Mouse (Mus musculus): ENCODE measurements around the gene Sqstm1. TPM values are rescaled to one million over a fixed set of nuclear protein-coding genes. Genes with fewer than 3 reads are reported as not detected.
A peak's percentile ranks its signal among the peaks of the same experiment; 100 is the strongest.

Gene Sqstm1
- polyA plus RNA-seq, 1 experiment from 2014 or later: 165 TPM

DNA sequence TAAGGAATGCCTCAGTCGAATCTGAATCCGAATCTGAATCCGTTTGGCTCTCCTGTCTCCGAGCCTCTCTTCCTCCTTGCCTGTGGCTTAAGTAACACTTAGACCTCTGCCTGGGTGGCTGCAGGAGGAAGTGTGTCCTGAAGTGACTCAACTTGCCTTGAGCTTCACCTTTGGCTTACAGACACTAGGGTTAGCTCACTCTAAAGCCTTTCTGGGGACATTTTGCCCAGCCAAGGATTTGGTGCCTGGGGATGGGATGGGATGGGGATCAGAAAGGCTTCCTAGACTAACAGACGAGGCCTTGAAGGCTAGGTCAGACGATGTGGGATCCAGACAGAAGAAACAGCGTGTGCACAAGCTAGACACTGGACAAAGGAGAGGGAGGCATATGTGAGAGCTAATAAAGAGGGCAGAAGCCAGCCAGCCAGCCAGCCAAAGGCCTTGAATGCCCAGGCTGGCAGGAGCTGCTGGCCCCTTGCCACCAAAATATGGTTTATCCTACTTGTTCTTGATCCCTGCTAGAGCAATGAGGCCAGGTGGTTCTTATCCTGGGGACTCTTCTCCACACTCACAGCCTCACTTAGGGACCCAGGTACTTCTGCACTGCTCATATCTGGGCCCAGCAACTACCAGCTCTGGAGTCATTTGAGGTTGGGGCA lies 18.8 kb upstream of the Sqstm1 start:
- ATAC-seq (ENCODE audit: insufficient number of reproducible peaks, insufficient read depth, low FRiP score, low TSS enrichment, low read depth): no peak
- 38% methylated on average over 7 of the region's 7 CpGs for WGBS
- H3K36me3 ChIP-seq: peaks cover 41% of the 10 kb centered on the region
- peaks cover 51% of the 10 kb centered on the region for H3K4me1 ChIP-seq (replicated peaks)
- H3K27ac ChIP-seq: peak overlapping the region; percentile 29; the same call in 1 of the 2 replicates
- H3K9ac ChIP-seq (replicated peaks): no peak overlapping the region; the same call in 1 of the 2 replicates
- no peak overlapping the region for H3K4me3 ChIP-seq (replicated peaks)
- H3K9me3 ChIP-seq: no peaks in the 10 kb centered on the region
- peak overlapping the region; percentile 22 for H3K4me2 ChIP-seq
- H3K27me3 ChIP-seq: no peaks in the 10 kb centered on the region

DNA sequence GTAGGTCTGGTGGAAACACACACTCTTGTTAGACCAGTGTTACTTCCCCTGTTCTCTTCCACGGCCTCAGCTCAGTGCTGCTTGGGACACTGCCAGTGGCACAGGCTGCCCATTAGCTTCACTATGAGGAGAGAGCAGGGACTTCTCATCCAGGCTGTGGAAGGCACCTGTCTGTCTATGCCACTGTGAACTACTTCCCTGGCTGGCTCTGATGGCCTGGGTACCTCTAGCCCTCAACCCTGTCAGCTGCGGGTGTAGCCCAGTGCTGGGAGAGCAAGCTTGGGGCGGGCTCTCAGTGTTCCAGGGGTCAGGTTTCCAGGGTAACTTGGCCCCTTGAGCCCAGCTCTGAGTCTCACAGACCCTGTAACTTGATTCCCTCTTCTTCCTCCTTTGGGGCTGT lies 18.1 kb upstream of the Sqstm1 start:
- no peak for ATAC-seq (ENCODE audit: insufficient number of reproducible peaks, insufficient read depth, low FRiP score, low TSS enrichment, low read depth)
- Histone ChIP-seq H3K9ac (replicated peaks) (peak overlapping the region; percentile 4; the same call in 1 of the 2 replicates), H3K27ac (peak overlapping the region; percentile 50), H3K36me3 (peaks cover 35% of the 10 kb centered on the region), H3K4me1 (replicated peaks) (peaks cover 56% of the 10 kb centered on the region), H3K4me2 (peak overlapping the region; percentile 22), H3K4me3 (replicated peaks) (no peak overlapping the region), H3K27me3 (no peaks in the 10 kb centered on the region), H3K9me3 (no peaks in the 10 kb centered on the region)
- WGBS: 12% methylated on average over 3 of the region's 3 CpGs

GRCm38 (mm10) chr11:50227736-50228135 lies 17.1 kb upstream of the Sqstm1 start:
- H3K4me1 ChIP-seq (replicated peaks): peaks cover 56% of the 10 kb centered on the region
- no peak for ATAC-seq (ENCODE audit: insufficient number of reproducible peaks, insufficient read depth, low FRiP score, low TSS enrichment, low read depth)
- H3K4me2 ChIP-seq: no peak overlapping the region
- 92% methylated on average over 4 of the region's 4 CpGs for WGBS
- H3K36me3 ChIP-seq: peaks cover 25% of the 10 kb centered on the region
- H3K27me3 ChIP-seq: no peaks in the 10 kb centered on the region
- no peak overlapping the region for H3K9ac ChIP-seq (replicated peaks)
- H3K9me3 ChIP-seq: no peaks in the 10 kb centered on the region
- H3K4me3 ChIP-seq (replicated peaks): no peak overlapping the region
- no peak overlapping the region for H3K27ac ChIP-seq

DNA sequence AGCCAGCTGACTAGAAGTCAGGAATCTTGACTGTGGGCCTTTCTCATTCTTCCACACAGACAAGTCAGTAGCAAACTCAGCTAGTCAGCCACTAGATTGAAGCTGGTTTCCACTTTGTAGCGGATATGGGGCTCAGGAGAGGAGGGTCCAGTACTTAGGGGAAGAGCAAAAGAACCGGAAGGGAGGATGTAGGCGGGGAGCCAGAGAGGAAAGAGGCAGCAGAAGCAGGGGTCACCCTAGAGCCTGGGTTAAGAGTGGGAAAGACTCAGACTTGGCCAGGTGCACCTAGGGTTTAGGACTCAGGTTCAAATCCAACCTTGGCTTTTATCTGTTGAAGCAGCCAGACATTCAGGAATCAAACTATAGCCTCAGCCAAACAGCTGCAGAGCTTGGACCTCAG lies 16.6 kb upstream of the Sqstm1 start:
- no peak for ATAC-seq (ENCODE audit: insufficient number of reproducible peaks, insufficient read depth, low FRiP score, low TSS enrichment, low read depth)
- H3K4me3 ChIP-seq (replicated peaks): no peak overlapping the region
- no peak overlapping the region for H3K27ac ChIP-seq
- H3K4me1 ChIP-seq (replicated peaks): peaks cover 56% of the 10 kb centered on the region
- H3K4me2 ChIP-seq: peak overlapping the region; percentile 92; the same call in 1 of the 2 replicates
- H3K36me3 ChIP-seq: peaks cover 20% of the 10 kb centered on the region
- H3K27me3 ChIP-seq: no peaks in the 10 kb centered on the region
- WGBS: 86% methylated on average over 3 of the region's 3 CpGs
- H3K9ac ChIP-seq (replicated peaks): no peak overlapping the region
- H3K9me3 ChIP-seq: no peaks in the 10 kb centered on the region

DNA sequence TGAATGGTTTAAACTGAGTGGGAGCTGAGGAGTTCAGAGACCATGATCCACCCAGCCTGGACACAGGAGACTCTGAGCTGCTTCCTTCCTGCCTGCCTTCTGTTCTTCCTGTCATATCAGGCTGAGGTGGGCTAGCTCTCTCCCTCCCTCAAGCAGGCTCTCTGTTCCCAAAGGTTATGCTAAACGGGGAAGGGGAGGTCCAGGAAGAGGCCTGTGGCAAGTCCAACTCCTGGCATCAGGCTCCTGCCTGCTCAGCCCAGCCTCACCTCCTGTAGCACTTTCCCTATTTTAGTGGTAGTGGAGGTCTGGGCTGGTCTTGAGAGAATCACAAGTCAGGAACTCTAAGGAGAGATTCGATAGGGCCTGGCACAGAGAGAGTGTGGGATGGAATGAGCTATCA lies 15.8 kb upstream of the Sqstm1 start:
- no peak for ATAC-seq (ENCODE audit: insufficient number of reproducible peaks, insufficient read depth, low FRiP score, low TSS enrichment, low read depth)
- Histone ChIP-seq H3K9me3 (no peaks in the 10 kb centered on the region), H3K4me2 (peak overlapping the region; percentile 92), H3K36me3 (peaks cover 12% of the 10 kb centered on the region), H3K9ac (replicated peaks) (peak overlapping the region; percentile 97), H3K4me1 (replicated peaks) (peaks cover 56% of the 10 kb centered on the region), H3K4me3 (replicated peaks) (peak overlapping the region; percentile 97), H3K27ac (no peak overlapping the region), H3K27me3 (no peaks in the 10 kb centered on the region)
- 42% methylated on average over 2 of the region's 2 CpGs for WGBS

GRCm38 (mm10) chr11:50225611-50226378 lies 15.2 kb upstream of the Sqstm1 start:
- H3K4me3 ChIP-seq (replicated peaks): peak overlapping the region; percentile 97
- no peaks in the 10 kb centered on the region for H3K27me3 ChIP-seq
- no peaks in the 10 kb centered on the region for H3K9me3 ChIP-seq
- ATAC-seq (ENCODE audit: insufficient number of reproducible peaks, insufficient read depth, low FRiP score, low TSS enrichment, low read depth): no peak
- peak overlapping the region; percentile 97 for H3K9ac ChIP-seq (replicated peaks)
- WGBS: 4% methylated on average over 34 of the region's 34 CpGs
- peaks cover 53% of the 10 kb centered on the region for H3K4me1 ChIP-seq (replicated peaks)
- peak overlapping the region; percentile 73 for H3K27ac ChIP-seq
- peak overlapping the region; percentile 92 for H3K4me2 ChIP-seq
- H3K36me3 ChIP-seq: peaks cover 9% of the 10 kb centered on the region

DNA sequence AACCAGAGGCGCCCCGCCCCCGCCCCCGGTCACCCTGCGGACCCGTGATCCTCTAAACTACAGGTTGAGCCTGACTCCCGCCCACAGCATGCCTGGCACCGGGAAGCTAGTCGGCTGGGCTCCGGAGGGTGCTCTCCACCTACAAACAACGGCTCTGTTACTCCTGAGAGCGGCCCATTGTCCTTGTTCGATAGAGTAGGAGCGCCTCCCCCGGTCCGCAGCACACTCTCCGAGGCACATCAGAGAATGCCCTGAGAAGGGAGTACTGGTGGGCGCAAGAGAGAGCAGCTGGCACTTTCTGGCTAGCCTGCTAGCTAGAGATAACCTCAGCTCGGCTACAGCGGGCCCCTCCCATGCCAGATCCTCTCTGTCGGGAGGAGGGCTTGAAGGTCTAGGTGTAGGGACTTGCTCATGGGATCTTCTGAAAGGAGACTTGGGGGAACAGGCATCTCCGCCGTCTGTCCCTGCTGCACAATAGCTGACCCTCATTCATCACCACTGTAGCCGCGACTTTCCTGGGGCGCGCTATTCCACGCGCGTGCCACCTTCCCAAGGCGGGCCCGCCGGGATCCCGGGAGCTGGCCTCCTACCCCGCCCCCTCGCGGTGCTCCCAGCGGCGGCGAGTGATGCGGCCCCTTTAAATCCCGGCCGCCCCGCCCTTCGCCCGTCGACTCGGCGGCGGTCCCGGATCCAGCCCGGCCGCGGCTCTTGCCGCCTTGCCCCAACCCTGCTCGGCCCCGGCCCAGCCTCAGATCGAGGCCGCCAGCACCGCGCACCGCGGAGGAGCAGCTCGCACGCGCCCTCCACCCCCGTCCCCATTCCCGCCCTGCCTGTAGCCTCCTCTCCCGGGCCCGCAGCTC lies 14.3 kb upstream of the Sqstm1 start:
- peak overlapping the region; percentile 97 for H3K9ac ChIP-seq (replicated peaks)
- peak overlapping the region; percentile 97 for H3K4me3 ChIP-seq (replicated peaks)
- H3K4me1 ChIP-seq (replicated peaks): peaks cover 48% of the 10 kb centered on the region
- ATAC-seq (ENCODE audit: insufficient number of reproducible peaks, insufficient read depth, low FRiP score, low TSS enrichment, low read depth): peak; percentile 73
- H3K27me3 ChIP-seq: no peaks in the 10 kb centered on the region
- H3K4me2 ChIP-seq: peak overlapping the region; percentile 92
- no peaks in the 10 kb centered on the region for H3K9me3 ChIP-seq
- peak overlapping the region; percentile 73 for H3K27ac ChIP-seq
- H3K36me3 ChIP-seq: peaks cover 6% of the 10 kb centered on the region; the same call in 1 of the 2 replicates
- under 1% methylated on average over 67 of the region's 70 CpGs for WGBS

DNA sequence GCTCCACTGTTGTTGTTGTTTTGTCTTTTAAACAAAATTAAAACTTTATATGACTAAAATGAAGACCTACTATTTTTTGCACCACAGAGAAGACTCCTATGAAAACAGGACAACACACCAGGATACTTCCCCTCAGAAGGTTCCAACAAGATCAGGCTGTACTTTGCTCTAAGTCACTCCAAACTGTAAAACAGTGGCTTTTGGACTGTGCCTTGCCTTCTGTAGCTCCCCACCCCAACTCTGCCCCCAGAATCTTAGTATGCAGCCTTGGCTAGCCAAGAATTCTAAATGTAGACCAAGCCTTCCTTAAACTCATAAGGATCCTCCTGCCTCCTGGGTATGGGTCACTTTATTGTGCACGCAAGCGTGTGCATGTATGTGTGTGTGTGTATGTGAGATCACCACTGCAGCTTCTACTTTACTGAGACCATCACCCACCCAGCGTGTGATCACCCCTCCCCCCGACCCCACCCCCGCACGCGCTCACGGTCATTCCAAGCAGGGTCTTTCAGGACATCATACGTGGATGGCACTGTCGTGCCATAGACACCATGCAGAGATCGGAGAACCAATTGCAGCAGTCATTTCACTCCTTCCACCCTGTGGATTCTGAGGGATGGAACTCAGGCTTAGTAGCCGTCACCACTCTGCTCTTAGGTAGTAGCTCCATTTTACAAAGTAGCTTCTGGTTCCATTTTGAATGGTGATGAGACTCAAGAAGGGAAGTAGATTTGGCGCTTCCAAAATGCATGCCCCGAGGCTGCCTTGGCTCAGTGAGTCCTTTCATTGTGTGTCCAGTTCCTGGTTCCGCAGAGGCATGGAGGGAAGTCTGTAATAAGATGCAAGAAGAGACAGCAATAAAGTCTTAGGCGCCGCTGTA lies 13.4 kb upstream of the Sqstm1 start:
- ATAC-seq (ENCODE audit: insufficient number of reproducible peaks, insufficient read depth, low FRiP score, low TSS enrichment, low read depth): no peak
- H3K4me1 ChIP-seq (replicated peaks): peaks cover 39% of the 10 kb centered on the region
- H3K27ac ChIP-seq: peak overlapping the region; percentile 73
- H3K4me2 ChIP-seq: peak overlapping the region; percentile 92
- 8% methylated on average over 17 of the region's 17 CpGs for WGBS
- peak overlapping the region; percentile 97 for H3K9ac ChIP-seq (replicated peaks)
- H3K36me3 ChIP-seq: peaks cover 6% of the 10 kb centered on the region; the same call in 1 of the 2 replicates
- H3K27me3 ChIP-seq: no peaks in the 10 kb centered on the region
- no peaks in the 10 kb centered on the region for H3K9me3 ChIP-seq
- H3K4me3 ChIP-seq (replicated peaks): peak overlapping the region; percentile 97

DNA sequence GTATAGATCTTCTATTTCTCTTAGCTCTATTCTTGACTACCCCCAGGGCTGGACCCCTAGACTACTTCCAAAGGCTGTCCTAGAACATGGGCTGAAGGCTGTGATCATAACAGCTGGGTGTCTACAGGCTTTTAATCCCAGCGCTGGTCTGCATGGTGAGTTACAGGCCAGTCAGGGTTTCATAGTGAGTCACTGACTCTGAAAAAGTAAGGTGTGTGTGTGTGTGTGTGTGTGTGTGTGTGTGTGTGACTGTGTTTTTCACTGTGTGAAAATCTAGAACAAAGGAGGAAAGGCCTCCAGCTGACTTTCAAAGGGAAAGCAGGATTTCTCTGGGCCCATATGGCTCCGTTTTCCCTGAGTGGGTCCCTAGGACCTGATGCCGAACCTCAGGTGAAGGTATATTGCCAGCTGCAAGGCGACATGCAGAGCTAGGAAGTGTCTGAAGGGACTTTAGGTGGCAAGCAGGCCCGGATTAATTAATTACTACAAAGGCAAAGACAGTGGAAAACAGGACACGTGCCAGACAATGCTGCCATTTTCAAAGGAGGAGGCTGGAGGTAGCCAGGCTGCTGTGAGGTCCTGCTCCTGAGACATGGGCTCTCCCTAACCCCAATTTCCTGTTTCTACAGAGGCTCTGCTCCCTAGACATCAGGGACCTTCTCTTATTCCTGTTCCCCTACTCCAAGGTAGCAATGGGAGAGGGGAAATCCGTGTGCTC lies 12.1 kb upstream of the Sqstm1 start:
- no peak overlapping the region for H3K9ac ChIP-seq (replicated peaks)
- no peaks in the 10 kb centered on the region for H3K9me3 ChIP-seq
- whole genome bisulfite sequencing: 53% methylated on average over 7 of the region's 7 CpGs
- H3K27me3 ChIP-seq: no peaks in the 10 kb centered on the region
- no peak overlapping the region for H3K4me2 ChIP-seq
- H3K4me1 ChIP-seq (replicated peaks): peaks cover 36% of the 10 kb centered on the region
- no peak overlapping the region for H3K4me3 ChIP-seq (replicated peaks)
- no peak overlapping the region for H3K27ac ChIP-seq
- peaks cover 3% of the 10 kb centered on the region; the same call in 1 of the 2 replicates for H3K36me3 ChIP-seq
- no peak for ATAC-seq (ENCODE audit: insufficient number of reproducible peaks, insufficient read depth, low FRiP score, low TSS enrichment, low read depth)

DNA sequence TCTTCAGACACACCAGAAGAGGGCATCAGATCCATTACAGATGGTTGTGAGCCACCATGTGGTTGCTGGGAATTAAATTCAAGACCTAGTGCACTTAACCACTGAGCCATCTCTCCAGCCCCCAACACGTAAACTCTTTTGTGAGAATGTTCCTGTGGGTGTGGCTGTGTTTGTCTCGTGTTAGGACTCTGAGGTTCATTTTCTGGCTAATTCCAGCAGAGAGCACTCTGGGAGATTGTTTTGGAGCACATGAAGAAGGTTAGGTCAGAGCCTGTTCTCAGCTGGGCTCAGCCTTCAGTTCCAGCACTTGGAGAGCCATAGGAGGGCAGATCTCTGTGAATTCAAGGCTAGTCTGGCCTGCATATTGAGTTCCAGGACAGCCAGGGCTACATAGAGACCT lies 9.2 kb upstream of the Sqstm1 start:
- no peaks in the 10 kb centered on the region for H3K36me3 ChIP-seq
- no peak overlapping the region for H3K4me2 ChIP-seq
- peaks cover 36% of the 10 kb centered on the region for H3K4me1 ChIP-seq (replicated peaks)
- ATAC-seq (ENCODE audit: insufficient number of reproducible peaks, insufficient read depth, low FRiP score, low TSS enrichment, low read depth): no peak
- 47% methylated on average over 2 of the region's 2 CpGs for WGBS
- no peaks in the 10 kb centered on the region for H3K27me3 ChIP-seq
- H3K9me3 ChIP-seq: no peaks in the 10 kb centered on the region
- no peak overlapping the region for H3K9ac ChIP-seq (replicated peaks)
- no peak overlapping the region for H3K4me3 ChIP-seq (replicated peaks)
- H3K27ac ChIP-seq: no peak overlapping the region

All from limb, embryonic 12.5 days (tissue).